Mouse (Mus musculus): ENCODE results near the gene Pla2g4b. TPM values are rescaled to one million over a fixed set of nuclear protein-coding genes. Genes with fewer than 3 reads are reported as not detected.

Gene Pla2g4b
- polyA plus RNA-seq, 1 experiment from 2014 or later: 0.72 TPM

DNA sequence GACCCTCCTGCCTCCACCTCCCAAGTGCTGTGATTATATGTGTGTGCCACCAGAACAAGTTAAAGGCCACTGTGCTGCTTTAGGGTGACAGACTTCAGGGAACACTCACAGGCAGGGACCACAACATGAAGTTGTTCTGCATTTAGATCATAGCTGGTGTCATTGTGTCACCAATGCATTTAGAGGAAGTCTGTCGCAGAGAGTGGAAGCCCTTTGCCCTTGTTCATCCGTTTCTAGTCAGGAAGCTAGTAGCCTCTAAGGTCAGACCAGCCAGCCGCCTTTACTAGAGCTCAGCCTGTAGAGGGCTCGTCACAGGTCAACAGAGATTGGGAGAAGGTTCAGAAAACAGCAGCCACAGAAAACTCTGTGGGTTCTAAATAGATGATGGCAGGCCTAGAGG, 24.5 kb upstream of the Pla2g4b start:
- ATAC-seq (replicated peaks; ENCODE audit: low FRiP score, low TSS enrichment, low read depth) (no peak), DNase-seq (ENCODE audit: low spot score) (no peak)
- 56% methylated on average over 4 of the region's 4 CpGs for WGBS
- Histone ChIP-seq H3K4me1 (replicated peaks; ENCODE audit: control insufficient read depth, insufficient read depth, low read length) (no peaks in the 10 kb centered on the region), H3K9me3 (ENCODE audit: control insufficient read depth, low read length) (no peaks in the 10 kb centered on the region), H3K27me3 (replicated peaks; ENCODE audit: control insufficient read depth, insufficient read depth, low read length) (no peaks in the 10 kb centered on the region), H3K4me2 (ENCODE audit: low read length) (no peak overlapping the region), H3K27ac (ENCODE audit: low read depth) (no peak overlapping the region), H3K36me3 (ENCODE audit: control insufficient read depth, insufficient read depth, low read length) (peaks cover 4% of the 10 kb centered on the region; the same call in 1 of the 2 replicates), H3K4me3 (ENCODE audit: low read depth, low read length) (no peak overlapping the region), H3K9ac (ENCODE audit: low read length) (no peak overlapping the region)

- Histone ChIP-seq H3K36me3 (ENCODE audit: control insufficient read depth, insufficient read depth, low read length) (peaks cover 18% of the 10 kb centered on the region), H3K4me1 (replicated peaks; ENCODE audit: control insufficient read depth, insufficient read depth, low read length) (no peaks in the 10 kb centered on the region), H3K4me3 (ENCODE audit: low read depth, low read length) (no peak overlapping the region), H3K27ac (ENCODE audit: low read depth) (no peak overlapping the region), H3K4me2 (ENCODE audit: low read length) (no peak overlapping the region), H3K9me3 (ENCODE audit: control insufficient read depth, low read length) (no peaks in the 10 kb centered on the region), H3K27me3 (replicated peaks; ENCODE audit: control insufficient read depth, insufficient read depth, low read length) (no peaks in the 10 kb centered on the region), H3K9ac (ENCODE audit: low read length) (no peak overlapping the region)
- no peak for ATAC-seq (replicated peaks; ENCODE audit: low FRiP score, low TSS enrichment, low read depth)
- peak; percentile 68 for DNase-seq (ENCODE audit: low spot score)
- WGBS: 77% methylated on average over 8 of the region's 8 CpGs
Observed at GRCm38 (mm10) chr2:120011462-120012200, 21.6 kb upstream of the Pla2g4b start.

- Histone ChIP-seq H3K4me1 (replicated peaks; ENCODE audit: control insufficient read depth, insufficient read depth, low read length) (no peaks in the 10 kb centered on the region), H3K27me3 (replicated peaks; ENCODE audit: control insufficient read depth, insufficient read depth, low read length) (no peaks in the 10 kb centered on the region)
- ATAC-seq (replicated peaks; ENCODE audit: low FRiP score, low TSS enrichment, low read depth): no peak
Observed at GRCm38 (mm10) chr2:120012924-120013323, 20.3 kb upstream of the Pla2g4b start.

DNA sequence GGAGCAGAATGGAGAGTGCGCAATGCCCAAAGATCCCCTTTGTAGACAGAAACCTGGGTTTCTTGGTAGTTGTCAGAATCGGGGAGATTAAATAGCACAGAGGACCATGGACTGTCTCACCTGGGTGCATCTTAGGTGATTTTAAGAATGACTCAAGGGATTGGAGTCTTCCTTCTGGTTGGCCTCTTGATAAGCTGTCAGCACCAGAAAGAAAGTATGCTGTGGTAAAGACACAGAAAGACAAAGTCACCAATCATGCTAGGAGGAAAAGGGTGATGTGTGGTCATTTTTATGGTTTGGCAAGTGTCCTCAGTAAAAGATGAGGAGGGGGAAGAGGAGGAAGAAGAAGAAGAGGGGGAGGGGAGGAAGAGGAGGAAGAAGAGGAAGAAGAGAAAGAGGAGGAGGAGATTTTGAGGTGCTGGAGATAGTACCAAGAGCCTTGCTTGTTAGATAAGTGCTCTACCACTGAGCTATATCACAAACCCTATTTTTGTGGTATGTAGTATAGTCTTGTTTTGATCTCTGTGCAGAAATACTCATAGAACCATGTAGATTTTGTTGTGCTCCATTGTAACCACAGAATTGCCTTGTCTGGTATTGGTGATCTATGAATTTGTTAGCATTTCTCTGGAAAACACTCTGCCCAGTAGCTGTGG, 19.3 kb upstream of the Pla2g4b start:
- no peak overlapping the region for H3K4me3 ChIP-seq (ENCODE audit: low read depth, low read length)
- no peaks in the 10 kb centered on the region for H3K4me1 ChIP-seq (replicated peaks; ENCODE audit: control insufficient read depth, insufficient read depth, low read length)
- peaks cover 42% of the 10 kb centered on the region for H3K36me3 ChIP-seq (ENCODE audit: control insufficient read depth, insufficient read depth, low read length)
- H3K9me3 ChIP-seq (ENCODE audit: control insufficient read depth, low read length): no peaks in the 10 kb centered on the region
- H3K27ac ChIP-seq (ENCODE audit: low read depth): no peak overlapping the region
- ATAC-seq (replicated peaks; ENCODE audit: low FRiP score, low TSS enrichment, low read depth) (no peak), DNase-seq (ENCODE audit: low spot score) (no peak)
- no peak overlapping the region for H3K4me2 ChIP-seq (ENCODE audit: low read length)
- 96% methylated on average over 2 of the region's 2 CpGs for WGBS
- no peaks in the 10 kb centered on the region for H3K27me3 ChIP-seq (replicated peaks; ENCODE audit: control insufficient read depth, insufficient read depth, low read length)
- H3K9ac ChIP-seq (ENCODE audit: low read length): no peak overlapping the region

More at GRCm38 (mm10) chr2:120012924-120013323, 20.3 kb upstream of the Pla2g4b start:
- no peaks in the 10 kb centered on the region for H3K9me3 ChIP-seq (ENCODE audit: control insufficient read depth, low read length)
- no peak overlapping the region for H3K27ac ChIP-seq (ENCODE audit: low read depth)
- DNase-seq (ENCODE audit: low spot score): no peak
- WGBS: 84% methylated on average over 13 of the region's 13 CpGs
- no peak overlapping the region for H3K4me2 ChIP-seq (ENCODE audit: low read length)
- H3K9ac ChIP-seq (ENCODE audit: low read length): no peak overlapping the region
- H3K4me3 ChIP-seq (ENCODE audit: low read depth, low read length): no peak overlapping the region
- peaks cover 31% of the 10 kb centered on the region for H3K36me3 ChIP-seq (ENCODE audit: control insufficient read depth, insufficient read depth, low read length)

DNA sequence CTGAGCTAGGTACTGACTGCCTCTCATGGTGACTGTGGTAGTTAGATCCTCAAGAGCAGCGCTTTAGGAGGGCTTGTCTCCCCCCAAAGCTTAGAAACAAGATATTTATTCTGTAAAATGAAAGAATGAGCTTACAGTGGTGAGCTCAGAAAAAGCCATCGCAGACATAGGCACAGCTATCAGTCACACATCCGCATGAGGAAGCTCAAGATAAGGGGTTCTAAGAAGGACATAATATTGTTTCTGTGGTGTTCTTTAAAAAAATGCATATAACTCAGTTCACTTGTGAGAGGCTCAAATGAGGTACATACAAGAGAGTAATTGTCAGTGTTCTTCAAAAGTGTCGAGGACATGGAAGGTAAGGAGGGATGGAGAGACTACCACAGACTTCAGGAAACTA, 17.3 kb upstream of the Pla2g4b start:
- Histone ChIP-seq H3K9ac (ENCODE audit: low read length) (no peak overlapping the region), H3K4me3 (ENCODE audit: low read depth, low read length) (no peak overlapping the region), H3K9me3 (ENCODE audit: control insufficient read depth, low read length) (no peaks in the 10 kb centered on the region), H3K27ac (ENCODE audit: low read depth) (no peak overlapping the region), H3K4me1 (replicated peaks; ENCODE audit: control insufficient read depth, insufficient read depth, low read length) (no peaks in the 10 kb centered on the region), H3K4me2 (ENCODE audit: low read length) (no peak overlapping the region), H3K36me3 (ENCODE audit: control insufficient read depth, insufficient read depth, low read length) (peaks cover 61% of the 10 kb centered on the region), H3K27me3 (replicated peaks; ENCODE audit: control insufficient read depth, insufficient read depth, low read length) (no peaks in the 10 kb centered on the region)
- WGBS: 89% methylated on average over 4 of the region's 4 CpGs
- ATAC-seq (replicated peaks; ENCODE audit: low FRiP score, low TSS enrichment, low read depth) (no peak), DNase-seq (ENCODE audit: low spot score) (no peak)

DNA sequence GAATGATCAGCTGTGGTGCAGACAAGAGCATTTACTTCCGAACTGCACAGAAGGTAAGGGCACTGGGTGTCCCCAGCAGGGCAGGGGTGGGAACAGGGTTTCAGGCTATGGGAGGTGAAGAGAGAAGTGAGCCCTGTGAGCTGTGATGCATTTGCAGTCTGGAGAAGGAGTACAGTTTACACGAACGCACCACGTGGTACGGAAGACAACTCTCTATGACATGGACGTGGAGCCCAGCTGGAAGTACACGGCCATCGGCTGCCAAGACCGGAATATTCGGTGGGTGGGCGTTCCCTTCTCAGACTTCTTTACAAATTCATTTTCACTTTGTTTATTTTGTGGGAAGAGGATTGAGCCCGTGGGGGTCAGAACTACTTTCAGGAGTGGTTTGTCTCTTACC, 15.6 kb upstream of the Pla2g4b start:
- no peak overlapping the region for H3K4me3 ChIP-seq (ENCODE audit: low read depth, low read length)
- 88% methylated on average over 12 of the region's 12 CpGs for WGBS
- H3K9me3 ChIP-seq (ENCODE audit: control insufficient read depth, low read length): no peaks in the 10 kb centered on the region
- H3K27me3 ChIP-seq (replicated peaks; ENCODE audit: control insufficient read depth, insufficient read depth, low read length): no peaks in the 10 kb centered on the region
- no peak for DNase-seq (ENCODE audit: low spot score)
- no peak overlapping the region for H3K9ac ChIP-seq (ENCODE audit: low read length)
- H3K27ac ChIP-seq (ENCODE audit: low read depth): no peak overlapping the region
- no peaks in the 10 kb centered on the region for H3K4me1 ChIP-seq (replicated peaks; ENCODE audit: control insufficient read depth, insufficient read depth, low read length)
- H3K36me3 ChIP-seq (ENCODE audit: control insufficient read depth, insufficient read depth, low read length): peaks cover 76% of the 10 kb centered on the region
- H3K4me2 ChIP-seq (ENCODE audit: low read length): no peak overlapping the region
- no peak for ATAC-seq (replicated peaks; ENCODE audit: low FRiP score, low TSS enrichment, low read depth)

GRCm38 (mm10) chr2:120024337-120024736, 8.9 kb upstream of the Pla2g4b start:
- Histone ChIP-seq H3K4me3 (ENCODE audit: low read depth, low read length) (no peak overlapping the region), H3K9me3 (ENCODE audit: control insufficient read depth, low read length) (no peaks in the 10 kb centered on the region), H3K27ac (ENCODE audit: low read depth) (no peak overlapping the region), H3K4me2 (ENCODE audit: low read length) (no peak overlapping the region), H3K4me1 (replicated peaks; ENCODE audit: control insufficient read depth, insufficient read depth, low read length) (peaks cover 12% of the 10 kb centered on the region), H3K9ac (ENCODE audit: low read length) (no peak overlapping the region), H3K36me3 (ENCODE audit: control insufficient read depth, insufficient read depth, low read length) (peaks cover 58% of the 10 kb centered on the region), H3K27me3 (replicated peaks; ENCODE audit: control insufficient read depth, insufficient read depth, low read length) (no peaks in the 10 kb centered on the region)
- ATAC-seq (replicated peaks; ENCODE audit: low FRiP score, low TSS enrichment, low read depth) (no peak), DNase-seq (ENCODE audit: low spot score) (no peak)
- WGBS: 88% methylated on average over 5 of the region's 5 CpGs

GRCm38 (mm10) chr2:120026984-120027949, 6.0 kb upstream of the Pla2g4b start, which contains the start of the genes Jmjd7 and Gm28042:
Jmjd7 (plus strand) TSS chr2:120027483.
Gm28042 (plus strand) TSS chr2:120027493.
- Histone ChIP-seq H3K4me1 (replicated peaks; ENCODE audit: control insufficient read depth, insufficient read depth, low read length) (peaks cover 12% of the 10 kb centered on the region), H3K27ac (ENCODE audit: low read depth) (peak within 1 kb of the TSS; percentile 83), H3K4me2 (ENCODE audit: low read length) (peak within 1 kb of the TSS; percentile 73), H3K4me3 (ENCODE audit: low read depth, low read length) (peak within 1 kb of the TSS; percentile 87), H3K27me3 (replicated peaks; ENCODE audit: control insufficient read depth, insufficient read depth, low read length) (no peaks in the 10 kb centered on the region), H3K9me3 (ENCODE audit: control insufficient read depth, low read length) (no peaks in the 10 kb centered on the region), H3K36me3 (ENCODE audit: control insufficient read depth, insufficient read depth, low read length) (peaks cover 46% of the 10 kb centered on the region), H3K9ac (ENCODE audit: low read length) (peak within 1 kb of the TSS; percentile 84)
- WGBS: 5% methylated on average over 50 of the region's 50 CpGs
- DNase-seq (ENCODE audit: low spot score) (peak; percentile 96), ATAC-seq (replicated peaks; ENCODE audit: low FRiP score, low TSS enrichment, low read depth) (peak; percentile 89)

Data from intestine, embryonic 14.5 days (tissue).